Mouse (Mus musculus) right cerebral cortex, postnatal 14 days (tissue): ENCODE results near the gene Susd4.
A peak's percentile ranks its signal among the peaks of the same experiment; 100 is the strongest.

Source experiments
- DNase-seq: peaks from one replicate; pipeline ENCODE4 v3.0.0; 2022

The Susd4 gene

GRCm38 (mm10) chr1:182787030-182787429, 23.4 kb downstream of the Susd4 start:
- no peak for DNase-seq

- DNase-seq: no peak
These were observed 25.2 kb downstream of the Susd4 start for GRCm38 (mm10) chr1:182788896-182789295.

- peak; percentile 78 for DNase-seq
These were observed 28.9 kb downstream of the Susd4 start for GRCm38 (mm10) chr1:182792521-182793071.

GRCm38 (mm10) chr1:182794221-182794620, 30.6 kb downstream of the Susd4 start:
- DNase-seq: peak; percentile 42

GRCm38 (mm10) chr1:182794628-182795027, 31.0 kb downstream of the Susd4 start:
- peak; percentile 34 for DNase-seq

- peak; percentile 37 for DNase-seq
These were observed 33.4 kb downstream of the Susd4 start for GRCm38 (mm10) chr1:182797048-182797447.

- no peak for DNase-seq
These were observed 37.9 kb downstream of the Susd4 start for GRCm38 (mm10) chr1:182801590-182801989.

GRCm38 (mm10) chr1:182802891-182803290, 39.2 kb downstream of the Susd4 start:
- no peak for DNase-seq

- DNase-seq: peak; percentile 29
These were observed 50.3 kb downstream of the Susd4 start for GRCm38 (mm10) chr1:182813991-182814390.

GRCm38 (mm10) chr1:182814566-182814965, 50.9 kb downstream of the Susd4 start:
- DNase-seq: no peak

- DNase-seq: no peak
These were observed 53.4 kb downstream of the Susd4 start for GRCm38 (mm10) chr1:182817106-182817505.

- no peak for DNase-seq
These were observed 54.0 kb downstream of the Susd4 start for GRCm38 (mm10) chr1:182817624-182818023.

GRCm38 (mm10) chr1:182818931-182819330, 55.3 kb downstream of the Susd4 start:
- DNase-seq: no peak

GRCm38 (mm10) chr1:182822729-182823128, 59.1 kb downstream of the Susd4 start:
- DNase-seq: no peak

- DNase-seq: no peak
These were observed 60.2 kb downstream of the Susd4 start for GRCm38 (mm10) chr1:182823723-182824421.

- DNase-seq: no peak
These were observed 62.9 kb downstream of the Susd4 start for GRCm38 (mm10) chr1:182826557-182826956.

GRCm38 (mm10) chr1:182838061-182838460, 74.4 kb downstream of the Susd4 start:
- DNase-seq: no peak

GRCm38 (mm10) chr1:182839332-182839929, 75.8 kb downstream of the Susd4 start:
- no peak for DNase-seq

- no peak for DNase-seq
These were observed 76.4 kb downstream of the Susd4 start for GRCm38 (mm10) chr1:182840011-182840410.

GRCm38 (mm10) chr1:182840606-182841005, 76.9 kb downstream of the Susd4 start:
- no peak for DNase-seq

GRCm38 (mm10) chr1:182849556-182849955, 85.9 kb downstream of the Susd4 start:
- DNase-seq: peak; percentile 28

- no peak for DNase-seq
These were observed 86.4 kb downstream of the Susd4 start for GRCm38 (mm10) chr1:182850080-182850479.

- DNase-seq: no peak
These were observed 88.5 kb downstream of the Susd4 start for GRCm38 (mm10) chr1:182852158-182852557.

GRCm38 (mm10) chr1:182856636-182857035, 93.0 kb downstream of the Susd4 start:
- no peak for DNase-seq
